Mouse (Mus musculus): ENCODE measurements around the gene Nbea.
"Not testable (repeated sequence)": the region's sequence is repeated elsewhere in the genome, so short reads cannot be mapped to it uniquely, and the experiment has no call there.

Gene Nbea

GRCm38 (mm10) chr3:56018494-56018893, 165.0 kb downstream of the Nbea start:
- no peak for DNase-seq

- no peak for DNase-seq
Observed at GRCm38 (mm10) chr3:56011132-56011531, 172.4 kb downstream of the Nbea start.

DNA sequence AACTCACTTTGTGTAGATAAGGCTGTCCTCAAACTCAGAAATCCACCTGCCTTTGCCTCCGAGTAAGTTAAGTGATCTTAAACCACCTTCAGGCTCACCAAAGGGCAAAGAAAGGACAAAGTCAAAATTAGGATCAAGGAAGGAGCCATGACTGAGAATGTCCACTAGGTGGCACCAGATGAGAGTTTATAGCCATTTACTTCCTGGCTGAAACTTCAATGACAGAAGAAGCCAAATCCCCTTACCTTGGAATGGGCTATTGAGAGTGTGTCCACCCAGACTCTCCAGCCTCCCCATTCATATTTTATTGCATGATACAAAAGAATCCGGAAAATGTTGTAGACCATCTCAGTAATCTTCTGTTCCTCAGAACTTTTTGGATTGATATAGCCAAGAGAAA, 175.5 kb downstream of the Nbea start:
- peak; percentile 51 for DNase-seq

DNA sequence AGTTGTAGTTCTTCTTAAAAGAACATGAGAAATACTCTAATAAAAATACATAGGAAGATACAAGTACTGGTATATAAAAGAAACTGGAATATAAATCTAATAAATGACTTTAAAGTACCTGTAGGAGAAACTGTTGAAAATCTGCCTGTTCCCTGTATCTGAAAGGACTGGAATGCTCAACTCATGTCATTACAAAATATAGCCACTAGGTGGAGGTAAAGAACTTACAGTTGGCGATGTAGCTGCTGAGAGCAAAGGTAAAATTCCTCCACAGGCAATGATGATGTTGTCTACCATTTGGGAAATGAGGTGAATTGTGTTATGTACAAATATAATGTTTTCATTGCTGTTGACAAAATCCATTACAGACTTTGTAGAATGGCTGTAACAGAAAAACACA, 183.2 kb downstream of the Nbea start:
- no peak for DNase-seq

DNA sequence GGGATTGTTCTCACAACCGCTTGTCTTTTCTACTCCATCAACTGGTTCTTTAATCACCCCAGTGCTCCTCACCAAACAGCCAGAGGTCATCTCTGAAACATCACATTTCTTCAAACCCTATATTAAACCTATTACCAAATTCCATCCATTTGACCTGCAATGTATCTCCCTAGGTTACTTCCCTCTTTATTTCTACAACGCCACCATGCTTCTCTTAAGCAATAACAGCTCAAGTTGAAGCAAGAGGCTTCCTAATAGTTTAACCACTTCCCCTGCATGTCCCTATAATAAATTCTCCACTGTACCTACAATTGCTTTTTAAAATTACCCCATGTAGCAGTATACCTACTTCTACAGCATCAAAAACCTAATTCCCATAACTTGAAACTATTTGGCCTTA, 205.1 kb downstream of the Nbea start:
- no peak for DNase-seq

- not testable (repeated sequence) for DNase-seq
Observed at GRCm38 (mm10) chr3:55976986-55977385, 206.5 kb downstream of the Nbea start.

DNA sequence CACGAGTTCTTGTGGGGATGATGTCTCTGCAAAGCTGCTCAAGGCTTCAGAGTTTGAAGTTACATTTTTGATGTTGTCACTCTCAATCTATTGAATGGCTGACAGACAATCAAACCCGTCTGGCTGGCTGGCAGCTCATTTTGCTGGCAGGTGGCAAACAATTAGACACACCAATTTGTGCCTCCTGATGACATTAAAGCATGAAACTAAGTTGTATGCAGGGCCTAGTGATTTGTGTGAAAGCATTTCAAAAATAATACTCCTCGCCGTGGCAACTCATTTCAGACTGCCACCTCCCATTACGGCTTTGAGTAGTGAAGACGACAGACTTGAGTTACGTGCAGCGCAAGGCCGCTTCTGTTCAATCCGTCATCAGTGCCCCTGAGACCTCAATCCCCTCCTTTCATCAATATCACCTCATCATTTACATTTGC, 217.8 kb downstream of the Nbea start:
- DNase-seq = no peak

GRCm38 (mm10) chr3:55963032-55963431, 220.5 kb downstream of the Nbea start:
- DNase-seq = no peak

- no peak for DNase-seq
Observed at GRCm38 (mm10) chr3:55949994-55950393, 233.5 kb downstream of the Nbea start.

- no peak for DNase-seq
Observed at GRCm38 (mm10) chr3:55949148-55949547, 234.4 kb downstream of the Nbea start.

DNA sequence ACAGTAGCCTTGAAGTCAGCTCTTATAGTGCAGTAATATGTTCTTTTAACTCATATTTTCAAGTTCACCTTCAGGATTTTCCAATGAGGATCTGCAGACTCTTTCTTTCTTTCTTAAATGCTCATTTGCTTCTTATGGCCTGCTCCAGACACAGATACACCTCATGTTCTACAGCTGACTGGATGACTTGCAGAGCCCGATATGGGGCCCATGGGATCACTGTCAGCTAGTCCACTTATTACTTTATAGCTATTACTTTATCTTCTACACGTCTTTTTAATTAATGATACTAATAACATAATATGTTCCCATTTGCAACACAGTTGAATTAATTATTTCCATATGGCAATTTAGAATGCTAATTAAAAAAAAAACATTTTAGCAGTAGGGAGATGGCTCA, 256.2 kb downstream of the Nbea start:
- DNase-seq = no peak

DNA sequence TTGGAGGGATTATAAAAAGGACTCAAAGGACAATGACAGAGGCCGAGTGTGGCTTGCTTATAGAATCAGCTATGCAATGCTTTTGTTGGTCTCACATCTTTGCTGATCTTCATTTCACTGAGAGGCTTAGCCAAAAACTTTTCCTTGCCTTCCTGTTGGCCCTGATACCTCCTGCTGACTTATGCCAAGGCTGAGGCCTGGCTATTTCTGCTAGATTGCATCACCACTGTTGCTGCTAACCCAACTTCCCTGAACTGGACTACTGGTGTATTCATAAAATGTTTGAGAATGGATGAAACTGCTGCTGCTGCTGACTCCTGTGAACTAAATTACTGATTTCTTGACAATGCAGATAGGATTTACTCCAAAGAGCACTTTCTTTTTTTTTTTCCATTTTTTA, 274.2 kb downstream of the Nbea start:
- DNase-seq = no peak

DNA sequence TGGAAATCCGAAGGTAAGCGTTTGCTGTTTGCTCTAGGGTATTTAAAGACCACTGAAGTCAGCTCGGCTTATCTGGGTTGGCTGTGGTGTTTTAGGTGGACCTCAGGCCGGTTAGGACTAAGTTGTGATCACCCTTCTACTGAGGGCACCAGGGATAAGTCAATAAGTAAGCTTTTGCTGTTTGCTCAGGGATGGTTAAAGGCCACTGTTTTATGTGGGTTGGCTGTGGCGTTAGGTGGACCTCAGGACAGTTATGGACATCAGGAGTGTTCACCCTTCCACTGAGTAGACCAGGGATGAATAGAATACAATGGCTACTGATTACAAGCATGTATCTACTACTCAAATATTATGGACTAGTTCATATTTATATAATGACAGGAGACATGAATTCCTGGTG, 292.9 kb downstream of the Nbea start:
- no peak for DNase-seq

DNA sequence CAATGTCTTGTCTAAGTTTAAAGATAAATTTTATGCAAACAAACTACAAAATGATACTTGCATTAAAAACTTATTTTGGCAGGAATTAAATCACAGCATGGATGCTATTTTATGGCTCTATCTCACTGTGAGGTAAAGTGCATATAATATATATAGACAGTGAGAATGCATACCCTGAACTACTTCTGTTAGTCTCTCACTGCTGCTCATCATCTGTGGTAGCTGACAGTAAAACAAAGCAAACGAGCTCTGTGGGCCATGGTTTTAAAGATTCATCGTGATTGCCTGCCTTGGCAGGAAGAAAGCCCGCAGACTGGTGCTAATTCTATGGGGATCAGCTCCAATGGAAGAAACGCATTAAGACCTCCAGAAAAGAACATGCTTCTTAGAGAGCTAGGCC, 294.3 kb downstream of the Nbea start:
- DNase-seq = no peak

- DNase-seq = no peak
Observed at GRCm38 (mm10) chr3:55887829-55888210, 295.7 kb downstream of the Nbea start.

DNA sequence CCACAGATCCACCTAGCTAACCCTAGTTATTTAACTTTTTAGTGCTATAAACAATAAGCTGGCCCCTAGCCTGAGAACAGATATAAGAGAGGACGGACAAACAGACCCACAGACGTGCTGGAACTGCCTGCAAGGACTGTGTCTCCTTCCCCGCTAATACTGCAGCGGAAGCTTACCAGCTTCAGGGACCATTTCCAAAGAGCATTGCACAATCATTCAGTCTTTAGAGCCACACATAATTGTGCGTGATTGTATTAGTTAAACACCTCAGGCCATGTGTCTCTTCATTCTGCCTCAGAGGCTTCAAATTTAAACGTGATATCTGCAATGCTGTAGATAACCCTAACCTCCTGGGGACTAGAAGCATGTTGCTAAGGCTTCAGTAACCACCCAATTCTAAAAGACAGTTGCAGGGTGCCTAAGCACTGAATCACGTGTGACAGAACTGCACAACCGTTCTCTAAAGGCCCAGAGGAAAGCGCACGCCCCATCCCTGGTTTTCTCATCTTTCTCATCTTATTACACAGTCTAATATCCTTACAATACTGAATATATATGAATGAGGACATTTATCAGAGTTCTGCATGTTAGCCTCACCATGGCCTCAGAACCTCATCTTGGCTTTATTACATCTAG, 296.2 kb downstream of the Nbea start:
- DNase-seq = no peak

DNA sequence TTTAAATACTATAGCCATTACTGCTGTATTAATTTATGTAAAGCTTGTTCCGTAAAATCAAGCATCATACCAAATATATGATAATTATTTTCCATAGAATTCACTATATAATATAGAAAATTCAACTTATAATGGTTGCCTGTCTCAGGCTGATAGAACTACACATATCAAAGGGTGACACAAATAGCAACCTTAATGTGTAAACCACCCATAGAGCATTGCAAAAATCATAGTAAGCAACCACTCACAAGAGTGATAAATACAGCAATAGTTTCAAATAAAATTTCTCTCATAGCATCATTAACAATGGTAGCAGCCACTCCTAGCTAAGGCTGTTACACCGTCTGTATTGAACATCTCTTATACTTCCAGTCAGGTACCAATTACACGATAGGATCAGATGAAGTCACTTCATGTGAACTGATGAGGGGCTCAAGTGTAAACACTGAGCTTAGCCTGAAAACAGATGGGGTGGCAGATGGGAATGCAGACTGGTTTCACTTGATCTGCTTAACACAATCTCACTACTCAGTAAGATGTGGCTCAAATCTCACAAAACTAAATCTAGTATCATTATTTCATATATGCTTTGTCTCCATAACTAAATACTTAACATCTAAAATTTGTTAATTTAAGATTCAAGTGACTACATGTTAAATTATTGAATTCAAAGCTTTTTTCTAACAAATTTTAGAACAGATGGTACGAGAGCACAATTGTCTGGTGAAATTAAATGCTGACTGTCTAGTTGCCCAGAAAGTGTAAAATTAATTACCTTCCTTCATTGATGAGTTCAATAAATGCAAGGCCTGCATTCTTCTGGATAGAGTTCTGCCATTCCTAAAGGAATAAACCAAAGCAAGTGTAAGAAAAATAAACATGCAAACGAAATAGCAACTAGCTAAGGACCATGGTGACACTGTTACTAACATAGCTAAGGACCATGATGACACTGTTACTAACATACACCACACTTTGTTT, 310.3 kb downstream of the Nbea start:
- no peak for DNase-seq

GRCm38 (mm10) chr3:55852488-55852887, 331.0 kb downstream of the Nbea start:
- no peak for DNase-seq

DNA sequence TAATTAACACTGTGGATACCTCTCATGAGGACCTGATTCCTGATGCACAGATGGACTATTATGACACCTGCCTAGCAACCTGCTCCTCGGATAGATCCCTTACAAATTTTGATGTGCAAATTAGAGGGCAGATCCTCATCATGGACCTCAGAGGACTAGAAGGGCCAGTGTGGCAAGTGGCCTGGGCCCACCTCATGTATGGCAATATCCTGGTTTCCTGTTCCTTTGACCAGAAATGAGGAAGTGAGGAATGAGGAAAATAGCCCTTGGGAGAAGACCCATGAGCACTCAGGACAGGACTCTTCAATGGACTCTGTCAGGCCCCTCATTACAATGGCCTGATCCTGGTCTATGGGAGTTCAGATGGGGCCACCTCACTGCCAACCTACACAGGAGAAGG, 336.4 kb downstream of the Nbea start:
- no peak for DNase-seq

- no peak for DNase-seq
Observed at GRCm38 (mm10) chr3:55837188-55837587, 346.3 kb downstream of the Nbea start.

DNA sequence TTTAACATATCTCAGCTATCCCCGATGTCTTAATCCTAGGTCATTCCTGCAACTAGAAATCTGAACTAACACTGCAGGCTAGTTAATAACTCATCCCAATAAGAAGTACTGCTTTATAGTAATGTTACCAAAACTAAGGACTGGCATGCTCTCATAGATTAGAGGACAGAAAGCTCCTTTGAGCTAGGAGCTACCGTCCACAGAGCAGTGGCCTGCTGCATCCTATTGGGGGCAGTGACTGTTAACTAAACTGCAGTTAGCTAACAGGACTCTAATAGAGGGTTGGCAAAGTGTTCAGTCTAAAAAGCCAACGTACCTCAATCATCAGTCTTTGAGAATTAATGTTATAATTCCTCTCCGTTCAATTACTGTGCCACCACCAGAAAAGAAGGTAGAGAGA, 348.3 kb downstream of the Nbea start:
- DNase-seq = no peak

- no peak for DNase-seq
Observed at GRCm38 (mm10) chr3:55830226-55830625, 353.3 kb downstream of the Nbea start.

DNA sequence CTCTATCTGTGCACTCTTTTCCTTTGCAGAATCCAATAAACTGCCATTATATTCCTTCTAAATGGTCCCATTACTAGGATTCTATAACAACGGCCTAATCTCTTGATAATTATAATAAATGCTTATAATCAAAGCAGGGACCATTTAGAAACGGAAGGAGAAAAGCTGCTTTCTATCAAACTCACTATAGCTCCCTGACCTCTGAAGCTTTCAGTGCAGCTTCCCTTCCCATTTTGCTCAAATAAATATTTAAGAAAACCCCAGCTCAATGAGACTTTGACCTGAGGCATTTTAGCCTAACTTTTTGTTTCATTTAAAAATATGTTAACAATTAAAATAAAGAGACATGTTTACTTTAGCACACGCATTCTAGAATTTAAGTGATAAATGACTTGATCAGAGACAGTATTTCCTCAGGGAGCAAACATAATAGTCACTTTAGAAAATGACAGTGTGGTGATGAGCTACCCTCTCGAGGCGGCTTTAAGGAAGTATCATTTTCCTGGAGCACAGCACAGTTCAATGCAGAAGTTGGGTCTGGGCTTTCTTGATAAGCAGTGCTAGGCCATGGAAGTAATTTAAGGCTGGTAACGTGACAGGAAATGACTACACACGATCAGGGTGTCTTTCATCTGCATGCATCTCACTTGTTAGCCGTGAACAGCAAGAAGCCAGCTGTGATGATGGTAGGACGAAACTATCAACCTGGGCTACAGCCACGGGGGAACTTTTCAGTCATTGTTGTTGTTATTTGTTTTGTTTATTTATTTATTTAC, 354.8 kb downstream of the Nbea start:
- DNase-seq = peak; percentile 12
